Mouse (Mus musculus): ENCODE data around the gene Hhip.

GRCm38 (mm10) chr8:80057198-80058174, at the start of gene Hhip:
- TF ChIP-seq CTCF (IDR thresholded peaks at IDR 0.05 in 2 of 3, conservative IDR thresholded peaks at IDR 0.05 in 1 of 3; ENCODE audit: control insufficient read depth in 1 of 3, insufficient read depth in 1 of 3, low read depth in 2 of 3, low read length in 3 of 3, poor library complexity in 1 of 3, severe bottlenecking in 1 of 3) (no peak), POLR2A (IDR thresholded peaks at IDR 0.05; ENCODE audit: control insufficient read depth in 1 of 2, insufficient read depth in 1 of 2, low read depth in 1 of 2, low read length in 2 of 2, poor library complexity in 1 of 2) (no peak), GABPA (IDR thresholded peaks at IDR 0.05; ENCODE audit: low read depth, low read length) (no peak)

Measured in MEL (cell line).